Mouse (Mus musculus) midbrain, embryonic 15.5 days (tissue): Measurements from ENCODE around the gene Arhgap18. TPM values are rescaled to one million over a fixed set of nuclear protein-coding genes. Genes with fewer than 3 reads are reported as not detected.

Source experiments
- ATAC-seq: fragments of 200-750 bp; cut with Nextera tagmentation; replicated peaks from 2 replicates; pipeline ENCODE4 v1.8.0; 2017; ENCODE audit warnings: moderate TSS enrichment
- H3K27ac ChIP-seq: fragments of 300-500 bp; sonication (generic); 2 replicates; pipeline ENCODE4 v1.5.1; 2015; ENCODE audit warnings: mild to moderate bottlenecking, inconsistent platforms
- H3K27me3 ChIP-seq: fragments of 300-500 bp; sonication (generic); replicated peaks from 2 replicates; pipeline ENCODE4 v1.6.1; 2015; ENCODE audit warnings: inconsistent platforms
- H3K36me3 ChIP-seq: fragments of 300-500 bp; sonication (generic); replicated peaks from 2 replicates; pipeline ENCODE4 v1.6.1; 2015; ENCODE audit warnings: inconsistent platforms
- H3K4me1 ChIP-seq: fragments of 300-500 bp; sonication (generic); 2 replicates; pipeline ENCODE4 v1.6.1; 2015; ENCODE audit warnings: inconsistent platforms
- H3K4me2 ChIP-seq: fragments of 300-500 bp; sonication (generic); 2 replicates; pipeline ENCODE4 v1.6.1; 2015; ENCODE audit warnings: inconsistent platforms, mild to moderate bottlenecking, moderate library complexity
- H3K4me3 ChIP-seq: fragments of 300-500 bp; sonication (generic); 2 replicates; pipeline ENCODE4 v1.5.1; 2015; ENCODE audit warnings: mild to moderate bottlenecking, inconsistent platforms
- H3K9ac ChIP-seq: fragments of 300-500 bp; sonication (generic); 2 replicates; pipeline ENCODE4 v1.6.1; 2015; ENCODE audit warnings: mild to moderate bottlenecking, inconsistent platforms
- H3K9me3 ChIP-seq: fragments of 300-500 bp; sonication (generic); 2 replicates; pipeline ENCODE4 v1.6.1; 2016; ENCODE audit warnings: inconsistent platforms
- WGBS: fragments of 180-500 bp; shearing (Covaris S2); methylation state at CpG from one replicate; pipeline ENCODE4 v1.1.7; 2015; ENCODE audit warnings: mixed read lengths; 5-methylcytosine and 5-hydroxymethylcytosine counted together
- polyA plus RNA-seq: library from polyadenylated mRNA; unstranded; fragments of >200 nt; fragmentation: Nextera tagmentation; extraction: Ambion mirVana; gene quantifications from 2 replicates; pipeline ENCODE4 v1.2.1, GENCODE M21; 2015

The Arhgap18 gene
- polyA plus RNA-seq, 1 experiment from 2014 or later, result 20.4 TPM

GRCm38 (mm10) chr10:26761991-26762903 lies 9.0 kb downstream of the Arhgap18 start:
- no peak overlapping the region for H3K9ac ChIP-seq
- WGBS, result 64% methylated on average over 9 of the region's 9 CpGs
- ATAC-seq, result peak; percentile 65; the same call in 1 of the 2 replicates
- H3K4me1 ChIP-seq, result peaks cover 7% of the 10 kb centered on the region; the same call in 1 of the 2 replicates
- no peak overlapping the region for H3K4me3 ChIP-seq
- peak overlapping the region; percentile 50; the same call in 1 of the 2 replicates for H3K27ac ChIP-seq
- H3K27me3 ChIP-seq, result no peaks in the 10 kb centered on the region
- no peak overlapping the region for H3K4me2 ChIP-seq
- no peaks in the 10 kb centered on the region for H3K36me3 ChIP-seq
- H3K9me3 ChIP-seq, result no peaks in the 10 kb centered on the region

GRCm38 (mm10) chr10:26767196-26767595 lies 14.0 kb downstream of the Arhgap18 start:
- no peaks in the 10 kb centered on the region for H3K36me3 ChIP-seq
- no peak for ATAC-seq
- H3K4me2 ChIP-seq, result no peak overlapping the region
- no peak overlapping the region for H3K27ac ChIP-seq
- WGBS, result 84% methylated on average over 3 of the region's 3 CpGs
- H3K4me3 ChIP-seq, result no peak overlapping the region
- no peaks in the 10 kb centered on the region for H3K27me3 ChIP-seq
- H3K9me3 ChIP-seq, result no peaks in the 10 kb centered on the region
- no peak overlapping the region for H3K9ac ChIP-seq
- H3K4me1 ChIP-seq, result no peaks in the 10 kb centered on the region

- no peaks in the 10 kb centered on the region for H3K27me3 ChIP-seq
- H3K27ac ChIP-seq, result no peak overlapping the region
- no peaks in the 10 kb centered on the region for H3K9me3 ChIP-seq
- no peak overlapping the region for H3K4me2 ChIP-seq
- no peak overlapping the region for H3K4me3 ChIP-seq
- 76% methylated on average over 2 of the region's 2 CpGs for WGBS
- peaks cover 10% of the 10 kb centered on the region for H3K4me1 ChIP-seq
- no peak overlapping the region for H3K9ac ChIP-seq
- no peak for ATAC-seq
- H3K36me3 ChIP-seq, result no peaks in the 10 kb centered on the region
Observed at GRCm38 (mm10) chr10:26768943-26769342, 15.7 kb downstream of the Arhgap18 start.

GRCm38 (mm10) chr10:26770035-26770434 lies 16.8 kb downstream of the Arhgap18 start:
- no peak overlapping the region for H3K4me3 ChIP-seq
- H3K4me2 ChIP-seq, result no peak overlapping the region
- H3K4me1 ChIP-seq, result peaks cover 10% of the 10 kb centered on the region
- 73% methylated on average over 8 of the region's 8 CpGs for WGBS
- no peaks in the 10 kb centered on the region for H3K36me3 ChIP-seq
- H3K9me3 ChIP-seq, result no peaks in the 10 kb centered on the region
- ATAC-seq, result no peak
- H3K27ac ChIP-seq, result no peak overlapping the region
- no peak overlapping the region for H3K9ac ChIP-seq
- no peaks in the 10 kb centered on the region for H3K27me3 ChIP-seq

- Histone ChIP-seq H3K27ac (peak overlapping the region; percentile 87), H3K36me3 (no peaks in the 10 kb centered on the region), H3K9me3 (no peaks in the 10 kb centered on the region), H3K4me3 (peak overlapping the region; percentile 63), H3K27me3 (no peaks in the 10 kb centered on the region), H3K4me2 (peak overlapping the region; percentile 94), H3K4me1 (peaks cover 10% of the 10 kb centered on the region), H3K9ac (peak overlapping the region; percentile 53)
- peak; percentile 96 for ATAC-seq
- WGBS, result 9% methylated on average over 15 of the region's 15 CpGs
Observed at GRCm38 (mm10) chr10:26771938-26772623, 18.9 kb downstream of the Arhgap18 start.

GRCm38 (mm10) chr10:26772624-26773540 lies 19.7 kb downstream of the Arhgap18 start:
- Histone ChIP-seq H3K27ac (peak overlapping the region; percentile 87), H3K27me3 (no peaks in the 10 kb centered on the region)
- WGBS, result under 1% methylated on average over 22 of the region's 22 CpGs

GRCm38 (mm10) chr10:26773541-26773940 lies 20.3 kb downstream of the Arhgap18 start:
- H3K4me3 ChIP-seq, result peak overlapping the region; percentile 63
- H3K4me2 ChIP-seq, result peak overlapping the region; percentile 94
- H3K9me3 ChIP-seq, result no peaks in the 10 kb centered on the region
- H3K36me3 ChIP-seq, result no peaks in the 10 kb centered on the region
- H3K9ac ChIP-seq, result peak overlapping the region; percentile 53; the same call in 1 of the 2 replicates
- no peak for ATAC-seq
- H3K27me3 ChIP-seq, result no peaks in the 10 kb centered on the region
- peak overlapping the region; percentile 87; the same call in 1 of the 2 replicates for H3K27ac ChIP-seq
- 21% methylated on average over 5 of the region's 5 CpGs for WGBS
- peaks cover 10% of the 10 kb centered on the region for H3K4me1 ChIP-seq

More at GRCm38 (mm10) chr10:26772624-26773540, 19.7 kb downstream of the Arhgap18 start:
- Histone ChIP-seq H3K4me1 (peaks cover 10% of the 10 kb centered on the region), H3K9ac (peak overlapping the region; percentile 53), H3K4me3 (peak overlapping the region; percentile 63), H3K9me3 (no peaks in the 10 kb centered on the region), H3K36me3 (no peaks in the 10 kb centered on the region), H3K4me2 (peak overlapping the region; percentile 94)
- peak; percentile 88 for ATAC-seq

GRCm38 (mm10) chr10:26774266-26774665 lies 21.0 kb downstream of the Arhgap18 start:
- Histone ChIP-seq H3K9me3 (no peaks in the 10 kb centered on the region), H3K27me3 (no peaks in the 10 kb centered on the region), H3K4me3 (peak overlapping the region; percentile 63; the same call in 1 of the 2 replicates), H3K4me2 (peak overlapping the region; percentile 94), H3K4me1 (peaks cover 10% of the 10 kb centered on the region), H3K36me3 (no peaks in the 10 kb centered on the region), H3K27ac (no peak overlapping the region), H3K9ac (no peak overlapping the region)
- no peak for ATAC-seq
- 72% methylated on average over 1 of the region's 1 CpGs for WGBS

GRCm38 (mm10) chr10:26776443-26776842 lies 23.2 kb downstream of the Arhgap18 start:
- Histone ChIP-seq H3K9me3 (no peaks in the 10 kb centered on the region), H3K4me1 (peaks cover 10% of the 10 kb centered on the region), H3K9ac (no peak overlapping the region), H3K27me3 (no peaks in the 10 kb centered on the region), H3K36me3 (no peaks in the 10 kb centered on the region), H3K4me3 (no peak overlapping the region), H3K27ac (no peak overlapping the region), H3K4me2 (no peak overlapping the region)
- ATAC-seq, result no peak

- ATAC-seq, result no peak
- H3K4me3 ChIP-seq, result no peak overlapping the region
- H3K36me3 ChIP-seq, result no peaks in the 10 kb centered on the region
- H3K4me2 ChIP-seq, result no peak overlapping the region
- WGBS, result 81% methylated on average over 3 of the region's 3 CpGs
- no peak overlapping the region for H3K27ac ChIP-seq
- no peaks in the 10 kb centered on the region for H3K27me3 ChIP-seq
- no peaks in the 10 kb centered on the region for H3K9me3 ChIP-seq
- H3K9ac ChIP-seq, result no peak overlapping the region
- H3K4me1 ChIP-seq, result no peaks in the 10 kb centered on the region
Observed at GRCm38 (mm10) chr10:26780581-26780980, 27.4 kb downstream of the Arhgap18 start.

- Histone ChIP-seq H3K4me1 (no peaks in the 10 kb centered on the region), H3K27ac (no peak overlapping the region), H3K4me3 (no peak overlapping the region), H3K9ac (no peak overlapping the region), H3K36me3 (no peaks in the 10 kb centered on the region), H3K27me3 (no peaks in the 10 kb centered on the region), H3K4me2 (no peak overlapping the region), H3K9me3 (no peaks in the 10 kb centered on the region)
- WGBS, result 89% methylated on average over 2 of the region's 2 CpGs
- ATAC-seq, result no peak
Observed at GRCm38 (mm10) chr10:26789680-26790079, 36.5 kb downstream of the Arhgap18 start.
